Mouse (Mus musculus): ENCODE data around the gene Ptprd. TPM values are rescaled to one million over a fixed set of nuclear protein-coding genes. Genes with fewer than 3 reads are reported as not detected.

Gene Ptprd
- total and polyA plus RNA-seq, 3 experiments: 0.30 to 0.66 TPM; not detected in 1

GRCm38 (mm10) chr4:77157601-77158000 is 1054.2 kb downstream of the Ptprd start:
- no peaks in the 10 kb centered on the region for H3K9me3 ChIP-seq (replicated peaks)
- no peak overlapping the region for H3K4me3 ChIP-seq (ENCODE audit: low read depth, low read length)
- no peaks in the 10 kb centered on the region for H3K27me3 ChIP-seq (ENCODE audit: insufficient read depth, low read length)
- TF ChIP-seq GATA2 (IDR thresholded peaks at IDR 0.05; ENCODE audit: borderline replicate concordance, low read depth, low read length) (no peak), TAL1 (conservative IDR thresholded peaks at IDR 0.05; ENCODE audit: low read depth, low read length) (no peak), POLR2AphosphoS5 (IDR thresholded peaks at IDR 0.05; ENCODE audit: insufficient replicate concordance, low read depth, low read length) (no peak), GATA1 (IDR thresholded peaks at IDR 0.05; ENCODE audit: borderline replicate concordance, low read length) (no peak), CTCF (IDR thresholded peaks at IDR 0.05; ENCODE audit: low read depth, low read length) (no peak)
- DNase-seq (ENCODE audit: low spot score) (no peak), ATAC-seq (ENCODE audit: extremely low read depth, insufficient number of reproducible peaks, low FRiP score, poor library complexity, severe bottlenecking) (no peak)
- H3K36me3 ChIP-seq (replicated peaks): no peaks in the 10 kb centered on the region
- no peaks in the 10 kb centered on the region for H3K4me1 ChIP-seq (ENCODE audit: insufficient read depth, low read depth, low read length)

- no peak overlapping the region for H3K4me3 ChIP-seq (ENCODE audit: low read depth, low read length)
- ATAC-seq (ENCODE audit: extremely low read depth, insufficient number of reproducible peaks, low FRiP score, poor library complexity, severe bottlenecking): no peak
- H3K27me3 ChIP-seq (ENCODE audit: insufficient read depth, low read length): no peaks in the 10 kb centered on the region
- TF ChIP-seq TAL1 (conservative IDR thresholded peaks at IDR 0.05; ENCODE audit: low read depth, low read length) (no peak), POLR2AphosphoS5 (IDR thresholded peaks at IDR 0.05; ENCODE audit: insufficient replicate concordance, low read depth, low read length) (no peak), GATA2 (IDR thresholded peaks at IDR 0.05; ENCODE audit: borderline replicate concordance, low read depth, low read length) (no peak), GATA1 (IDR thresholded peaks at IDR 0.05; ENCODE audit: borderline replicate concordance, low read length) (no peak), CTCF (IDR thresholded peaks at IDR 0.05; ENCODE audit: low read depth, low read length) (no peak)
- no peak for DNase-seq (ENCODE audit: low spot score)
- H3K36me3 ChIP-seq (replicated peaks): no peaks in the 10 kb centered on the region
- no peaks in the 10 kb centered on the region for H3K9me3 ChIP-seq (replicated peaks)
- no peaks in the 10 kb centered on the region for H3K4me1 ChIP-seq (ENCODE audit: insufficient read depth, low read depth, low read length)
Measured at GRCm38 (mm10) chr4:77155561-77155960, 1056.2 kb downstream of the Ptprd start.

GRCm38 (mm10) chr4:77155037-77155436 is 1056.7 kb downstream of the Ptprd start:
- TF ChIP-seq GATA2 (IDR thresholded peaks at IDR 0.05; ENCODE audit: borderline replicate concordance, low read depth, low read length) (no peak), CTCF (IDR thresholded peaks at IDR 0.05; ENCODE audit: low read depth, low read length) (no peak), GATA1 (IDR thresholded peaks at IDR 0.05; ENCODE audit: borderline replicate concordance, low read length) (no peak), TAL1 (conservative IDR thresholded peaks at IDR 0.05; ENCODE audit: low read depth, low read length) (no peak), POLR2AphosphoS5 (IDR thresholded peaks at IDR 0.05; ENCODE audit: insufficient replicate concordance, low read depth, low read length) (no peak)
- Histone ChIP-seq H3K4me1 (ENCODE audit: insufficient read depth, low read depth, low read length) (no peaks in the 10 kb centered on the region), H3K4me3 (ENCODE audit: low read depth, low read length) (no peak overlapping the region), H3K27me3 (ENCODE audit: insufficient read depth, low read length) (no peaks in the 10 kb centered on the region), H3K36me3 (replicated peaks) (no peaks in the 10 kb centered on the region), H3K9me3 (replicated peaks) (no peaks in the 10 kb centered on the region)
- ATAC-seq (ENCODE audit: extremely low read depth, insufficient number of reproducible peaks, low FRiP score, poor library complexity, severe bottlenecking) (no peak), DNase-seq (ENCODE audit: low spot score) (no peak)

GRCm38 (mm10) chr4:77124852-77125251 is 1086.9 kb downstream of the Ptprd start:
- no peak overlapping the region for H3K4me3 ChIP-seq (ENCODE audit: low read depth, low read length)
- H3K36me3 ChIP-seq (replicated peaks): no peaks in the 10 kb centered on the region
- DNase-seq (ENCODE audit: low spot score) (no peak), ATAC-seq (ENCODE audit: extremely low read depth, insufficient number of reproducible peaks, low FRiP score, poor library complexity, severe bottlenecking) (no peak)
- H3K27me3 ChIP-seq (ENCODE audit: insufficient read depth, low read length): no peaks in the 10 kb centered on the region
- H3K4me1 ChIP-seq (ENCODE audit: insufficient read depth, low read depth, low read length): no peaks in the 10 kb centered on the region
- TF ChIP-seq TAL1 (conservative IDR thresholded peaks at IDR 0.05; ENCODE audit: low read depth, low read length): no peak
- no peak for TF ChIP-seq GATA2 (IDR thresholded peaks at IDR 0.05; ENCODE audit: borderline replicate concordance, low read depth, low read length)
- TF ChIP-seq GATA1 (IDR thresholded peaks at IDR 0.05; ENCODE audit: borderline replicate concordance, low read length): no peak
- no peak for TF ChIP-seq CTCF (IDR thresholded peaks at IDR 0.05; ENCODE audit: low read depth, low read length)
- no peak for TF ChIP-seq POLR2AphosphoS5 (IDR thresholded peaks at IDR 0.05; ENCODE audit: insufficient replicate concordance, low read depth, low read length)
- H3K9me3 ChIP-seq (replicated peaks): no peaks in the 10 kb centered on the region

- no peaks in the 10 kb centered on the region for H3K27me3 ChIP-seq (ENCODE audit: insufficient read depth, low read length)
- H3K4me3 ChIP-seq (ENCODE audit: low read depth, low read length): no peak overlapping the region
- ATAC-seq (ENCODE audit: extremely low read depth, insufficient number of reproducible peaks, low FRiP score, poor library complexity, severe bottlenecking): no peak
- TF ChIP-seq GATA2 (IDR thresholded peaks at IDR 0.05; ENCODE audit: borderline replicate concordance, low read depth, low read length) (no peak), POLR2AphosphoS5 (IDR thresholded peaks at IDR 0.05; ENCODE audit: insufficient replicate concordance, low read depth, low read length) (no peak), TAL1 (conservative IDR thresholded peaks at IDR 0.05; ENCODE audit: low read depth, low read length) (no peak), GATA1 (IDR thresholded peaks at IDR 0.05; ENCODE audit: borderline replicate concordance, low read length) (no peak), CTCF (IDR thresholded peaks at IDR 0.05; ENCODE audit: low read depth, low read length) (no peak)
- H3K4me1 ChIP-seq (ENCODE audit: insufficient read depth, low read depth, low read length): no peaks in the 10 kb centered on the region
- H3K9me3 ChIP-seq (replicated peaks): no peaks in the 10 kb centered on the region
- H3K36me3 ChIP-seq (replicated peaks): no peaks in the 10 kb centered on the region
- DNase-seq (ENCODE audit: low spot score): no peak
Measured at GRCm38 (mm10) chr4:77110894-77111293, 1100.9 kb downstream of the Ptprd start.

- no peak for ATAC-seq (ENCODE audit: extremely low read depth, insufficient number of reproducible peaks, low FRiP score, poor library complexity, severe bottlenecking)
- Histone ChIP-seq H3K4me3 (ENCODE audit: low read depth, low read length) (no peak overlapping the region), H3K27me3 (ENCODE audit: insufficient read depth, low read length) (no peaks in the 10 kb centered on the region), H3K36me3 (replicated peaks) (no peaks in the 10 kb centered on the region), H3K4me1 (ENCODE audit: insufficient read depth, low read depth, low read length) (no peaks in the 10 kb centered on the region), H3K9me3 (replicated peaks) (no peaks in the 10 kb centered on the region)
- no peak for DNase-seq (ENCODE audit: low spot score)
- no peak for TF ChIP-seq TAL1 (conservative IDR thresholded peaks at IDR 0.05; ENCODE audit: low read depth, low read length)
- no peak for TF ChIP-seq CTCF (IDR thresholded peaks at IDR 0.05; ENCODE audit: low read depth, low read length)
- no peak for TF ChIP-seq GATA2 (IDR thresholded peaks at IDR 0.05; ENCODE audit: borderline replicate concordance, low read depth, low read length)
- no peak for TF ChIP-seq GATA1 (IDR thresholded peaks at IDR 0.05; ENCODE audit: borderline replicate concordance, low read length)
- no peak for TF ChIP-seq POLR2AphosphoS5 (IDR thresholded peaks at IDR 0.05; ENCODE audit: insufficient replicate concordance, low read depth, low read length)
Measured at GRCm38 (mm10) chr4:77107291-77107690, 1104.5 kb downstream of the Ptprd start.

All from G1E (cell line).